Mouse (Mus musculus) neutrophil, adult 83 days (primary cell): Measurements from ENCODE around the gene Zfp418. TPM values are rescaled to one million over a fixed set of nuclear protein-coding genes. Genes with fewer than 3 reads are reported as not detected.

Source experiments
- total RNA-seq, 2 experiments: library from RNA; stranded (reverse); gene quantifications; one replicate each; pipeline ENCODE4 v1.2.4; 2023

Gene Zfp418
- under 1 TPM; 0.61 to 0.71 TPM for total RNA-seq

DNA sequence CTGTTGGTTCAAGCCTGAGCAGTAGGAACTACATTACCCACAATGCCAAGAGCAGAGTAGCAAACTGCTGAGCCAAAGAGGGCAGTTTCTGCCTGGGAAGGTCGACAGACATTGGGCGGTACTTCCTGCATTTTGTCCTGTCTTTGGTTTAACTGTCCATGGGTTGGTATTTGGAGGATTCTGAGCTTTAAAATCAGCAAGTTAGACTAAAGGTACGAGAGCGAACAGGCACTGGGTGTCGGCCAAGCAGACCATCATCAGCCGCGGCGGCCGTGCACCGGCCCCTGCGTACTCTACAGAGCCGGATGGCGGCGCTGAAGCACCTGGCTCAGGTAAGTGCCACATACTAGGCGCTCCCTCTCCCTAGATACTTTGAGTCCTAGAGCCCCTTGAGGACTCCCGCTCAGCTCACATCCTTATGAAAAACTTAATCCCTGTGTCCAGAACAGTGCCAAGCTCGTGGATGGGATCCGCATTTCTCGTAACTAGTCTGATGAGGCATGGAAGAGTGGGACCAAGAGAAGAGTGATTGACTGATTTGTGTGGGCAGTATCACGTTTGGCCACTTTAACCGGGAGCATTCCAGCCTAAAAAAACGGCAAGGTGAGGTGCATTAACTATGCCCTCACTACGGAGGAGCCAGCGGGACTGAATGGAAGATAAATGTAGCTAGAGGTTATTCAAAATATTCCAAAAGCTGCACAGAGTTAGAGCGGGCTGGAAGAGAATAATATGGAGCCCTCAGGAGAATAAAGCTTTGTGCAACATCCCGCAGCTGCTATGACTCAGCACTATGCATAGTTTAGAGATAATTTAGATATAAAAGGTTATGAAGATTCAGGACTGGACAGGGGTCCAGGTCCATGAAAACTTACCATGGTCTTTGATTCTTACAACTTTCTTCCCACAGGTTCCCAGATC is at the start of gene Zfp418:
TSS of gene Zfp418 (plus strand) at position 104 of the 921 bp plus-strand sequence.

DNA sequence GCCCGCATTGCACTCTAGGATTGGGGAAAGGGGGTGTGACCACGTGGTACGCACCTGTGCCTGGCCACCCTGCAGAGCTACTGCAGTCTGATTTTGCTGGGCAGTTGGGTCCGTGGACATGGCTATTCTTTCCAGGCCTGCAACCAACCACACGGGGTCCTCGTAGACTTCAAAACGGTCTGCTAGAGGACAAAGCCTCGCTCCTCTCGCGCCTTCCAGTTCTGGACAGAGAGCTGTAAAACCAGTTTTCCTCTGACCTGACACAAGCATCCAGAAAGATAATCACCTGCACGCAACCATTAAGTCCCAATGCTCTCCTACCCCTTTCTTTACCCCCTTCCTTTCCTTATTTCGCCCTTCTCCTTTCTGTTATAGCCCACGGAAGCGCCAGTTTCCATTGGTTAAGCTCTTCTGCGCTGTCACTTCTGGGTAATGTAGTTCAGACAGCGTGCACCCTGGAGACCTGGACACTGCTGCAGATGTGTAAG is 34.7 kb upstream of the Zfp418 start, which contains the start of gene Zfp773:
TSS of gene Zfp773 (minus strand) at position 377 of the 488 bp plus-strand sequence.

GRCm38 (mm10) chr7:7209313-7210151 is 38.4 kb downstream of the Zfp418 start, which contains the start of gene Zfp772:
Gene Zfp772 (minus strand): TSS chr7:7209998.

Other genes with a start within 250 kb of the Zfp418 start
- not detected for gene Aurkc, start 176.0 kb upstream of the Zfp418 start, total RNA-seq
- gene Zfp954, start 49.8 kb upstream of the Zfp418 start, total RNA-seq = 10 to 100 TPM; 11.0 to 12.0 TPM
- 1 to 10 TPM in 1 of 2 experiments, under 1 TPM in 1; 0.90 to 1.3 TPM for gene Zfp773, start 34.6 kb upstream of the Zfp418 start, total RNA-seq
- 1 to 10 TPM; 1.2 to 1.5 TPM for gene Zfp772, start 38.7 kb downstream of the Zfp418 start, total RNA-seq
- under 1 TPM in 1 of 2 experiments, not detected in 1; 0.29 TPM for gene Vmn2r29, start 76.0 kb downstream of the Zfp418 start, total RNA-seq
- under 1 TPM; 0.24 to 0.71 TPM for gene Gm45844, start 107.0 kb downstream of the Zfp418 start, total RNA-seq
- 10 to 100 TPM; 26.0 to 28.0 TPM for gene Clcn4, start 129.5 kb downstream of the Zfp418 start, total RNA-seq
- gene Vmn2r30, start 166.3 kb downstream of the Zfp418 start, total RNA-seq = not detected
- not detected for gene Gm45783, start 203.2 kb downstream of the Zfp418 start, total RNA-seq
- not detected for gene Vmn2r31, start 228.4 kb downstream of the Zfp418 start, total RNA-seq